Mouse (Mus musculus): Measurements from ENCODE around the gene Dlx3. TPM values are rescaled to one million over a fixed set of nuclear protein-coding genes. Genes with fewer than 3 reads are reported as not detected.
A peak's percentile ranks its signal among the peaks of the same experiment; 100 is the strongest.

Dlx3 gene
- 4.7 and 7.3 TPM in 2 replicates for polyA plus RNA-seq (2016; fragmentation: Nextera tagmentation; extraction: Ambion mirVana)

DNA sequence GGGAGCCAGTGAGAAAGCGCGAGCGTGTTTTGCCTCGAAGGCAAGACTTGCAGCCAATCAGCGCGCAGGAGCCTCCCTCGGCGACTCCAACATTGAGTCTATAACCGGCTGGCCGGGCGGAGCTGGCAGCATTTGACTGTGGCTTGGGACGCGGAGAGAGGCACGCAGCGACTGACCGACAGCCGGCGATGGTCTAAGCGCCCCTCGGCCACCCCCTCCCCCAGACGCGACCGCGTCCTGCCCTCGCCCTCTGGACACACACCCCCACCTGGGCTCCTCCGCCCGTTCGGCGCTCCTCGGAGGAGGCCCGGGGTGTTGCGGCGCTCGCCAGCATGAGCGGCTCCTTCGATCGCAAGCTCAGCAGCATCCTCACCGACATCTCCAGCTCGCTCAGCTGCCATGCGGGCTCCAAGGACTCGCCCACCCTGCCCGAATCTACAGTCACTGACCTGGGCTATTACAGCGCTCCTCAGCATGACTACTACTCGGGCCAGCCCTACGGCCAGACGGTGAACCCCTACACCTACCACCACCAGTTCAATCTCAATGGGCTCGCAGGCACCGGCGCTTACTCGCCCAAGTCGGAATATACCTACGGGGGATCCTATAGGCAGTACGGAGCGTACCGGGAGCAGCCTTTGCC lies at the start of gene Dlx3:
Dlx3 (plus strand) TSS at position 130 of the 643 bp plus-strand sequence.
- Histone ChIP-seq H3K4me2 (replicated peaks) (peak within 1 kb of the TSS; percentile 73), H3K27me3 (peaks cover 79% of the 10 kb centered on the region), H3K4me3 (peak within 1 kb of the TSS; percentile 41), H3K4me1 (peaks cover 21% of the 10 kb centered on the region), H3K9ac (peak within 1 kb of the TSS; percentile 44; the same call in 1 of the 2 replicates), H3K27ac (no peak within 1 kb of the TSS), H3K36me3 (no peaks in the 10 kb centered on the region), H3K9me3 (replicated peaks) (no peaks in the 10 kb centered on the region)
- WGBS: under 1% methylated on average over 55 of the region's 55 CpGs
- ATAC-seq (ENCODE audit: low FRiP score): peak; percentile 43

DNA sequence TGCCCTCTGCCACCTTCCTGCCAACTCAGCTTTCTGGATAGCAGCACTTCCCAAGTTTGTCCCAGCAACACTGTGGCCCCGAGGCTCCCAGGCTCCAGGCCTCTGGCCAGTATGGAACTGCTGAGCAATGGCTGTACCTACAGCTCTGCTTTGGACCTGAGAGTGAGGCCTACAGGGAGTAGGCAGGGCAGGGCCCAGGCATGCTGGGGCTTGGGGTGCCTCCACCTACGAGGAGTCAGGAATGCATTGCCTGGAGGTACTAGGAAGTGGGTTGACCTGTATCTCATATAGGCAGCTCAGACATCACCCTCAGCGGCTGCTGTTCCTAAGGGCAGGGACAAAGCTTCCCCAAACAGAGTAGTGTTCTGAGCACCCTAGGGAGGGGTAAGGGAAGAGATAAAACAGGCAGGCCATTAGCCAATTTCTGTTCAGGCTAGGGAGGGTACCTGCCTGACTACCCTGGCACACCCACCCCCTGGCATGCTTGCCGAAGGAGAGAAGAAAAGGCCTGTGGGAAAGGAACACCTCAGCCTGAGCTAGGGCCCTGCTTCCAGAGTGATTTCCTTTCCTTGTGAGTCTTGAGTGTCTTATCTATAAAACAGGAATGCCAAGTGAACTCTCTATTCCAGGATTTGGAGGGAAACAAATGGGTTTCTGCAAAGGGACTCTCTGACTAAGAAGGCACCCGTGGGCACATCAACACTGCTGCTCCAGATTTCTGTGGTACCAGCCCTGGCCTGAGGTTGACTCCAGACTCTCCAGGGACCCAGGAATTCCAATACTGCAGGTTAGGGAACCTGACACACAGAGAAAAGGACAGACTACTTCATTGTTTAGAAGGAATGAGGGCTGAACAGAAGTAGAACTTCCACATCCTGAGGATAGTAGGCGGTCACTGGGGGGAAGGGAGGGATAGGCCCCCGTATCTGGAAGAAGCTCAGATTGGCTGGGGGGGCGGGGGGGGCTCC lies 49.5 kb upstream of the Dlx3 start:
- no peak for ATAC-seq (ENCODE audit: low FRiP score)
- no peaks in the 10 kb centered on the region for H3K36me3 ChIP-seq
- H3K27ac ChIP-seq: no peak overlapping the region
- 72% methylated on average over 8 of the region's 8 CpGs for WGBS
- H3K4me2 ChIP-seq (replicated peaks): no peak overlapping the region
- no peaks in the 10 kb centered on the region for H3K9me3 ChIP-seq (replicated peaks)
- H3K4me3 ChIP-seq: no peak overlapping the region
- peaks cover 14% of the 10 kb centered on the region for H3K4me1 ChIP-seq
- H3K9ac ChIP-seq: no peak overlapping the region
- peaks cover 18% of the 10 kb centered on the region for H3K27me3 ChIP-seq

DNA sequence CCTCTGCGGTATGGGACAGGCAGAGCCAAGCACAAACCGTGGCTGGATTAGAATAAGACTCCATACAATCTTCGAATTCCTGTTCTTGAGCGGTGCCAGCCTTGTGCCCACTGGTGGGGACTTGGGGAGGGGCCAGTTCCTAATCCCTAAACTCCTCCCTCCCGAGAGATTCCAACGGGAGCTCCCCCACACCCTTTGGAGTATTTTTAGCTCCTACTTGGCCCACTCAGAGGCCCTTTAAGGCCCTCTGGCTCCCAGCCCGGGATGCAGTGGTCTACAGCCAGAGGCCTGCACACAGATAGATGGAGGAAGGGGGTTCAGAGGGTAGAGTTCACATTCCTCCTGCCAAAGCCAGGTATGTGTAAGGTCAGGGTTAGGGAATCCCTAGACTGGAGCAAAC lies 48.7 kb upstream of the Dlx3 start:
- Histone ChIP-seq H3K4me1 (peaks cover 21% of the 10 kb centered on the region), H3K27ac (no peak overlapping the region), H3K4me3 (no peak overlapping the region), H3K27me3 (peaks cover 26% of the 10 kb centered on the region), H3K9me3 (replicated peaks) (no peaks in the 10 kb centered on the region), H3K4me2 (replicated peaks) (no peak overlapping the region), H3K36me3 (no peaks in the 10 kb centered on the region), H3K9ac (no peak overlapping the region)
- ATAC-seq (ENCODE audit: low FRiP score): no peak
- WGBS: 66% methylated on average over 7 of the region's 7 CpGs

DNA sequence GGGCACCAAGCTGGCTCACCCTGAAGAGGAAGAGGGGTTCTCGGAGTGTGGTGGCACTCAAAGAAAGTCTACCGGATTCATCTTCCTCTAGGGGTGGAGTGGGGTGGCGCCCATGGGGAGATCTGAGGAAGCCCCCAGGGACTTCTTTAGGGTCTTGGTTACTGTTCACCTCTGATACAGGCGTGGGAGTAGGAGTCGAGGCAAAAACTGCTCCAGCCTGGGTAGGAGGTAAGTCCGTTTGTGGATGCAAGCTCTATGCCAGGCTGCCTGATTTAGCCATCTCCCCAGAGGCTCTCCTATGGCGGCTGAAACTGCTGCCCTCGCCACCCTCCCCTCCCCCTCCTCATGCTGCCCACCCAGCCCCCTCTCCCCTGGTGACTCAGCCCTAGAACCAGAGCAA lies 47.8 kb upstream of the Dlx3 start:
- H3K27me3 ChIP-seq: peaks cover 30% of the 10 kb centered on the region
- WGBS: 70% methylated on average over 8 of the region's 8 CpGs
- H3K9me3 ChIP-seq (replicated peaks): no peaks in the 10 kb centered on the region
- no peaks in the 10 kb centered on the region for H3K36me3 ChIP-seq
- no peak for ATAC-seq (ENCODE audit: low FRiP score)
- H3K9ac ChIP-seq: no peak overlapping the region
- H3K4me1 ChIP-seq: peaks cover 24% of the 10 kb centered on the region
- H3K4me3 ChIP-seq: no peak overlapping the region
- H3K4me2 ChIP-seq (replicated peaks): no peak overlapping the region
- no peak overlapping the region for H3K27ac ChIP-seq

DNA sequence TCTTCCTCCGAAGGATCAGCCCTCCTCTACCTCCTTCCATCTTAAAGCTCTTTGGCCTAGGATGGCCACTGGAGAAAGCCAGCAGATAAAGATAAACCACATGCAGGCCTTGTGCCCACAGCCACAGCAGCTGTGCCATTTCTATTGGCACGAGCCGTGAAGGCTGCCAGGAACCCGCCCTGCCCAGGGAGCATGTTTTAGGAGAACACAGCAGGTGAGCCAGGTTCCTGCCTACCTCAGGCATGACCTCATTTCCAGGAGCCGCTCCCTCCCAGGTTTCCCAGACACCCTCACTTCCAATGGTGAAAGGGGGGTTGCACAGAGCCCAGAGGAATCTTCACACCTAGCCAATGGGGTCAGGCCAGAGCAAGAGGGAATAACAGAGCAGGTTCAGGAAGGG lies 47.1 kb upstream of the Dlx3 start:
- Histone ChIP-seq H3K9me3 (replicated peaks) (no peaks in the 10 kb centered on the region), H3K27ac (no peak overlapping the region), H3K36me3 (no peaks in the 10 kb centered on the region), H3K4me2 (replicated peaks) (no peak overlapping the region), H3K4me1 (peaks cover 25% of the 10 kb centered on the region), H3K4me3 (no peak overlapping the region), H3K9ac (no peak overlapping the region), H3K27me3 (peaks cover 37% of the 10 kb centered on the region)
- WGBS: 72% methylated on average over 5 of the region's 5 CpGs
- no peak for ATAC-seq (ENCODE audit: low FRiP score)

DNA sequence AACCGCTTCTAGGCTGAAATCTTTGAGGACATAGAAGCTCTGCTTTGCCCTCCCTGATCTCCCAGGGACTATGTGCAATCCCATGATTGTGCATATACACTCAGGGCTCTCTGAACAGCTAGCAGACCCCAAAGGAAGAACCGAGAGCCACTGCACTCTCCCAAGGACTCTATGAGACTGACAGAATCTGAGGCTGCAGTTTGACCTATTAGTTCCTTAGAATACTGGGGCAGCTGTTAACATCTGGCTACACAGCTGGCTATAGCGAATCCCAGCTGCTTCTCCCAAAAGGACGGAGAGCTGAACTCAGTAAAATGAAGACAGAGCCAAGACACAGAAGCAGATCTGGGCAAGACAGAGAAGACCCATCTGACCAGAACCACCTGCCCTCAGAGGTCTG lies 46.1 kb upstream of the Dlx3 start:
- no peak for ATAC-seq (ENCODE audit: low FRiP score)
- H3K27me3 ChIP-seq: peaks cover 47% of the 10 kb centered on the region
- no peaks in the 10 kb centered on the region for H3K36me3 ChIP-seq
- no peak overlapping the region for H3K27ac ChIP-seq
- H3K9me3 ChIP-seq (replicated peaks): no peaks in the 10 kb centered on the region
- no peak overlapping the region for H3K4me2 ChIP-seq (replicated peaks)
- no peak overlapping the region for H3K4me3 ChIP-seq
- WGBS: 78% methylated on average over 4 of the region's 4 CpGs
- peaks cover 28% of the 10 kb centered on the region for H3K4me1 ChIP-seq
- no peak overlapping the region for H3K9ac ChIP-seq

DNA sequence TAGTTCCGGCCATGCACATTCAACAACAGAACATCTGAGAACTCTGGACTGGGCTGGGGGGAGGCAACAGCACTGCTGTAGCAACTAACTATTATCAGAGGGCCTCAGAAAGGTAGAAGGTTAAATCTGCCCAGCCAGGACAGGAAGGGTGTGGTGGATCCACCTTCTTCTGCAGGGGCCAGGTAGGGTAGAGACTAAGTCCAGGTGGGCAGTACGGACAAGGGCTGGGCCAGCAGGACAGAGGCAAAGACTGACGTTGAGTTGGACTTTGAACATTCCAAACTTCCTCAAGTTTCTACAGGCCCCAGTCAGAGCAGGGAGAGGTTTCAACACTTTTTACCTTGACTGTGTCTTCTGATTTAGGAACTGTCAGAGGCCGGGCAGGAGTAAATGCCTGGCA lies 45.2 kb upstream of the Dlx3 start:
- Histone ChIP-seq H3K4me2 (replicated peaks) (peak overlapping the region; percentile 84; the same call in 1 of the 2 replicates), H3K4me1 (peaks cover 28% of the 10 kb centered on the region), H3K9me3 (replicated peaks) (no peaks in the 10 kb centered on the region), H3K4me3 (peak overlapping the region; percentile 56; the same call in 1 of the 2 replicates), H3K9ac (no peak overlapping the region), H3K27ac (no peak overlapping the region), H3K36me3 (no peaks in the 10 kb centered on the region), H3K27me3 (peaks cover 56% of the 10 kb centered on the region)
- 78% methylated on average over 4 of the region's 4 CpGs for WGBS
- ATAC-seq (ENCODE audit: low FRiP score): no peak

DNA sequence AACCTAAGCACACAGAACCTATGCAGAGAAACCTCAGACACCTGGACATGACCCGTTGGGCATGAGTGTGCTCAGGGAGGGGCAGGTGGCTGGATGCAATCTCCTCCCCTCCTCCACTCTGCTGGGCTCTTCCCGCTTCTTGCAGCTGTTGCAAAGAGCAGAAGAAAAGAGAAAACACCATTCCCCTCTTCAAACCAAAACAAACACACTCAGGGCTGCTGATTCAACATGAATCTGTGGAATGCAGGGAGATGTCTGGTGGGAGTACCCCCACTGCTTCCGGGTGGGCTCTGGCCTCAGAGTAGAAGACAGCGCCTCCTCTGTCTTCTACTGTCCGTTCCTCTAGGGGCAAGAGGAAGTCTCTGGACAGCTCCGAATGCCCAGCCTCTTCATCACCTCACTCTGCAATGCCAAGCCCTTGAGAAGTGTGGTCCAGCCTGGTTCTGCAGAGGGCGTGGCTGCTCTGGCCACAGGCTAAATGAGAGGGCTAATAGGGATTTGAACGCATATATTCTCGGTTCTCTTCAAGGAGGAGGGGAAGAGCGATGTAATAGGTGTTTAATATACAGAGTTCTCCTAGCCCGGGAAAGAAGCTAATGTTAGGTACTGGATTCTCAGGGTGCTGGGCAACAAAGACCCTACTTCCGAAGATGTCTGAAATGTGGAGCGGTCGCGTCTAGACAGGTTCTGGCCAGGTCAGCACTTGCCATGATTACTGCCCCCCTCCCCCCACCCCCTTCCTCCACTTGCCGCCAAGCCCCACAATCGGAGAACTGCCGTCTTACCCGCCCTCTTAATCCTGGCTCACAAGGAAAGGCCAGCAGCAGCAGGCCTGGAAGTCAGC lies 44.5 kb upstream of the Dlx3 start:
- Histone ChIP-seq H3K9me3 (replicated peaks) (no peaks in the 10 kb centered on the region), H3K27me3 (peaks cover 59% of the 10 kb centered on the region), H3K36me3 (no peaks in the 10 kb centered on the region), H3K4me1 (peaks cover 28% of the 10 kb centered on the region), H3K9ac (peak overlapping the region; percentile 63), H3K4me3 (peak overlapping the region; percentile 56), H3K27ac (no peak overlapping the region), H3K4me2 (replicated peaks) (peak overlapping the region; percentile 84)
- 8% methylated on average over 19 of the region's 19 CpGs for WGBS
- no peak for ATAC-seq (ENCODE audit: low FRiP score)

DNA sequence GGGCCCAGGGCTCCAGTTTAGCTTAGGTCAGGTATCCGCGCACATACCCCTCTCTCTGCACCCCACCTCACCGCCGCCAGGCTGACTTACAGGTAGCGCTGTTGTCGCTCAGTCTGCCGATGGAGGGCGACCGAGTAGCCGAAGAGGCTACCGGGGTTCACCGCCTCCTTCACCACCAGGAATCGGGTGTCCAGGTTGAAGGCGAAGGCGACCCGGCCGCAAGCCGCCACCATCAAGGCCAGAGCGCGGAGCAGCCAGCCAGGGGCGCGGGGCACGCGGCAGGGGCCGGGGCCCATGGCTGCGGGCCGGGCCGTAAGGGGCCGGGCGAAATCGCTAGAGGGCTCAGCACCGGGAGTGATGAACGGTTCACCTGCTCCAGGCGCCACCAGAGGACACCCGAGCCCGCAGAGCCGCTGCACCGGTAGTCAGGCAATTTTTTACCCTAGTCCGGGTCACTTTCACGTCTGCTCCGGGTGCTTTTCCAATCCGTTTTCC lies 43.8 kb upstream of the Dlx3 start:
- under 1% methylated on average over 42 of the region's 42 CpGs for WGBS
- H3K27me3 ChIP-seq: peaks cover 59% of the 10 kb centered on the region
- peak overlapping the region; percentile 66; the same call in 1 of the 2 replicates for H3K27ac ChIP-seq

DNA sequence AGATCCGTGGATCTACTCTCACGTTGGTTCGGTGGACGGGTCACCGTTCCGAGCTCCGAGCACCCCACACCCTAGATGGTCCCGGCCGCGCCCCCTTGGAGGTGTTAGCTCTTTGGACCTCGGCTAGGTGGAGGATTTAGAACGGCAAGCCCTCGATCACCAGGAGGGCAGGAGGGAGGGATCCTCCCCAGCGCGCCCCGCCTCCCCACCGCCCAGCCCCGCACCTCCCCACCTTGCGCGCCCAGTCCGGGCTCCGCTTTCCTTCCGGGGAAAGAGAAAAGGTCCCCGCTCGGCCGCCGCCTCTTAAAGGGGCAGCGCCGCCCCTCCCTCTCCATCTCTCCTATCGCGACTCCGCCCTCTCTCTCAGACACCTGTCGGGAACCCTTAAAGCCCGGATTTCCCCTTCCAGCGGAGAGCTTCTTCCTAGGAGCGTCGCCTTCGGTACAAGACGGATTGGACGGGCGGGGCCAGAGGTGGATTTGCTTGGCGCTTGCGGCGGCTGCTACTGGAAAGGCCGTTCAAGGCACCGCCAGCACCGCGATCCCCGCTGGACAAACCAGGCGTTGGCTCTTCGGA lies 43.3 kb upstream of the Dlx3 start, which contains the start of gene Itga3:
Itga3 (minus strand) TSS at position 266 of the 576 bp plus-strand sequence.
- Histone ChIP-seq H3K9ac (peak within 1 kb of the TSS; percentile 63), H3K9me3 (replicated peaks) (no peaks in the 10 kb centered on the region), H3K27ac (peak within 1 kb of the TSS; percentile 66; the same call in 1 of the 2 replicates), H3K27me3 (peaks cover 59% of the 10 kb centered on the region), H3K4me3 (peak within 1 kb of the TSS; percentile 56), H3K36me3 (no peaks in the 10 kb centered on the region), H3K4me1 (peaks cover 28% of the 10 kb centered on the region), H3K4me2 (replicated peaks) (peak within 1 kb of the TSS; percentile 84)
- under 1% methylated on average over 43 of the region's 51 CpGs for WGBS
- ATAC-seq (ENCODE audit: low FRiP score): peak; percentile 60

More for the DNA sequence above, 43.8 kb upstream of the Dlx3 start:
- ATAC-seq (ENCODE audit: low FRiP score): peak; percentile 59
- peaks cover 28% of the 10 kb centered on the region for H3K4me1 ChIP-seq
- H3K4me2 ChIP-seq (replicated peaks): peak overlapping the region; percentile 84
- H3K36me3 ChIP-seq: no peaks in the 10 kb centered on the region
- peak overlapping the region; percentile 63 for H3K9ac ChIP-seq
- no peaks in the 10 kb centered on the region for H3K9me3 ChIP-seq (replicated peaks)
- peak overlapping the region; percentile 56 for H3K4me3 ChIP-seq

DNA sequence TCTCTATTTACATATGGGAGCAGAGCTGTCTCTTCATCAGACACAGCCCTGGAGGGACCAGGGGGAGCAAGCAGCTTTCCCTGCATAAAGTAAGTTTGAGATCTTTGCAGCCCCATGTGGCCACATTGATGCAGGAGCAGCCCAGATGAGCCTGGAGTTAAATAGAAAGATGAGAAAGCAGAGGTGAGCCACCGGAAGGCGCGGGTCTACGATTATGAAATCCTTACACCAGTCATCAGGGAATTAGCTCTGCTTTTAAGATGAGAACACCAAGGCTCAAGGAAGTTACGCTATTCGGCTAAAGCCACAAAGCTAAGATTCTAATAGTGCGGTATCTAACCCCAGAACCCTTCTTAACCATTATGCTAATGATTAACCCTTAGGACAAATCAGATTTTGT lies 42.0 kb upstream of the Dlx3 start:
- H3K36me3 ChIP-seq: no peaks in the 10 kb centered on the region
- no peak for ATAC-seq (ENCODE audit: low FRiP score)
- no peaks in the 10 kb centered on the region for H3K9me3 ChIP-seq (replicated peaks)
- H3K4me1 ChIP-seq: peaks cover 24% of the 10 kb centered on the region
- H3K4me3 ChIP-seq: no peak overlapping the region
- no peak overlapping the region for H3K27ac ChIP-seq
- no peak overlapping the region for H3K9ac ChIP-seq
- H3K27me3 ChIP-seq: peaks cover 59% of the 10 kb centered on the region
- H3K4me2 ChIP-seq (replicated peaks): no peak overlapping the region
- WGBS: 60% methylated on average over 7 of the region's 7 CpGs
